Mouse (Mus musculus) embryonic facial prominence, embryonic 10.5 days (tissue): ENCODE data around the gene Meltf. TPM values are rescaled to one million over a fixed set of nuclear protein-coding genes. Genes with fewer than 3 reads are reported as not detected.
A peak's percentile ranks its signal among the peaks of the same experiment; 100 is the strongest.

Experiments used
- DNase-seq: peaks from one replicate; pipeline ENCODE4 v3.0.0-alpha.2; 2017; ENCODE audit warnings: low spot score
- H3K27ac ChIP-seq: fragments of 300-500 bp; sonication (generic); replicated peaks from 2 replicates; pipeline ENCODE4 v1.5.1; 2016; ENCODE audit warnings: mild to moderate bottlenecking
- H3K27me3 ChIP-seq: fragments of 300-500 bp; sonication (generic); replicated peaks from 2 replicates; pipeline ENCODE4 v1.6.1; 2016; ENCODE audit warnings: low read depth, mild to moderate bottlenecking; ENCODE audit not compliant: poor library complexity, severe bottlenecking
- H3K36me3 ChIP-seq: fragments of 300-500 bp; sonication (generic); replicated peaks from 2 replicates; pipeline ENCODE4 v1.6.1; 2016; ENCODE audit warnings: mild to moderate bottlenecking, moderate library complexity
- H3K4me1 ChIP-seq: fragments of 300-500 bp; sonication (generic); 2 replicates; pipeline ENCODE4 v1.6.1; 2016
- H3K4me3 ChIP-seq: fragments of 300-500 bp; sonication (generic); 2 replicates; pipeline ENCODE4 v1.5.1; 2016; ENCODE audit warnings: mild to moderate bottlenecking, moderate library complexity
- H3K9me3 ChIP-seq: fragments of 300-500 bp; sonication (generic); 2 replicates; pipeline ENCODE4 v1.6.1; 2016; ENCODE audit warnings: mild to moderate bottlenecking
- WGBS: fragments of 180-500 bp; shearing (Covaris S2); methylation state at CpG from one replicate; pipeline ENCODE4 v1.1.7; 2016; 5-methylcytosine and 5-hydroxymethylcytosine counted together
- polyA plus RNA-seq: library from polyadenylated mRNA; unstranded; fragments of >200 nt; fragmentation: Nextera tagmentation; extraction: Ambion mirVana; gene quantifications from 2 replicates; pipeline ENCODE4 v1.2.1, GENCODE M21; 2016

Gene Meltf
- polyA plus RNA-seq: 0.06 and 0.13 TPM in 2 replicates

- Histone ChIP-seq H3K27ac (0 out of 2 replicates have a peak within 1 kb of the TSS, but pooled peaks have one; percentile 11), H3K4me1 (peaks cover 30% of the 10 kb centered on the region), H3K9me3 (no peaks in the 10 kb centered on the region), H3K27me3 (peaks cover 13% of the 10 kb centered on the region), H3K36me3 (peaks cover 17% of the 10 kb centered on the region), H3K4me3 (peak within 1 kb of the TSS; percentile 36)
- peak; percentile 86 for DNase-seq
- 32% methylated on average over 21 of the region's 21 CpGs for WGBS
Observed at GRCm38 (mm10) chr16:31878573-31879257, at the start of gene Meltf. Gene Meltf (plus strand): TSS chr16:31878810.

- Histone ChIP-seq H3K27ac (no peak overlapping the region), H3K4me3 (no peak overlapping the region), H3K9me3 (no peaks in the 10 kb centered on the region), H3K4me1 (0 out of 2 replicates have a peak, but pooled peaks cover 2% of the 10 kb centered on the region), H3K27me3 (no peaks in the 10 kb centered on the region), H3K36me3 (peaks cover 49% of the 10 kb centered on the region)
- no peak for DNase-seq
- WGBS: 91% methylated on average over 4 of the region's 4 CpGs
Observed at GRCm38 (mm10) chr16:31830726-31831125, 47.9 kb upstream of the Meltf start.

- 0 out of 2 replicates have a peak, but pooled peaks cover 2% of the 10 kb centered on the region for H3K4me1 ChIP-seq
- WGBS: 94% methylated on average over 10 of the region's 10 CpGs
- no peaks in the 10 kb centered on the region for H3K9me3 ChIP-seq
- no peaks in the 10 kb centered on the region for H3K27me3 ChIP-seq
- no peak for DNase-seq
- H3K4me3 ChIP-seq: no peak overlapping the region
- peaks cover 50% of the 10 kb centered on the region for H3K36me3 ChIP-seq
- no peak overlapping the region for H3K27ac ChIP-seq
Observed at GRCm38 (mm10) chr16:31832630-31833422, 45.8 kb upstream of the Meltf start.

- Histone ChIP-seq H3K36me3 (peaks cover 51% of the 10 kb centered on the region), H3K27ac (no peak overlapping the region)
- WGBS: 64% methylated on average over 7 of the region's 7 CpGs
Observed at GRCm38 (mm10) chr16:31834011-31834584, 44.5 kb upstream of the Meltf start.

GRCm38 (mm10) chr16:31834662-31835318 lies 43.8 kb upstream of the Meltf start:
- Histone ChIP-seq H3K27ac (no peak overlapping the region), H3K27me3 (no peaks in the 10 kb centered on the region), H3K4me3 (no peak overlapping the region), H3K9me3 (no peaks in the 10 kb centered on the region), H3K36me3 (peaks cover 49% of the 10 kb centered on the region), H3K4me1 (0 out of 2 replicates have a peak, but pooled peaks cover 2% of the 10 kb centered on the region)
- 81% methylated on average over 2 of the region's 2 CpGs for WGBS
- no peak for DNase-seq

More at GRCm38 (mm10) chr16:31834011-31834584, 44.5 kb upstream of the Meltf start:
- Histone ChIP-seq H3K4me1 (0 out of 2 replicates have a peak, but pooled peaks cover 2% of the 10 kb centered on the region), H3K27me3 (no peaks in the 10 kb centered on the region), H3K9me3 (no peaks in the 10 kb centered on the region), H3K4me3 (no peak overlapping the region)
- no peak for DNase-seq

- Histone ChIP-seq H3K27me3 (no peaks in the 10 kb centered on the region), H3K9me3 (no peaks in the 10 kb centered on the region), H3K27ac (no peak overlapping the region), H3K4me1 (0 out of 2 replicates have a peak, but pooled peaks cover 2% of the 10 kb centered on the region), H3K4me3 (no peak overlapping the region), H3K36me3 (peaks cover 46% of the 10 kb centered on the region)
- WGBS: 84% methylated on average over 3 of the region's 3 CpGs
- no peak for DNase-seq
Observed at GRCm38 (mm10) chr16:31837362-31837761, 41.2 kb upstream of the Meltf start.

GRCm38 (mm10) chr16:31844246-31844645 lies 34.4 kb upstream of the Meltf start:
- H3K4me3 ChIP-seq: no peak overlapping the region
- DNase-seq: no peak
- no peaks in the 10 kb centered on the region for H3K9me3 ChIP-seq
- H3K27ac ChIP-seq: no peak overlapping the region
- no peaks in the 10 kb centered on the region for H3K27me3 ChIP-seq
- H3K4me1 ChIP-seq: no peaks in the 10 kb centered on the region
- H3K36me3 ChIP-seq: peaks cover 37% of the 10 kb centered on the region
- WGBS: 93% methylated on average over 3 of the region's 3 CpGs

- Histone ChIP-seq H3K36me3 (peaks cover 42% of the 10 kb centered on the region), H3K27ac (no peak overlapping the region), H3K27me3 (no peaks in the 10 kb centered on the region), H3K4me3 (no peak overlapping the region), H3K4me1 (no peaks in the 10 kb centered on the region), H3K9me3 (no peaks in the 10 kb centered on the region)
- DNase-seq: no peak
- 84% methylated on average over 10 of the region's 10 CpGs for WGBS
Observed at GRCm38 (mm10) chr16:31846763-31847162, 31.8 kb upstream of the Meltf start.

GRCm38 (mm10) chr16:31863920-31864319 lies 14.7 kb upstream of the Meltf start:
- H3K4me1 ChIP-seq: no peaks in the 10 kb centered on the region
- peaks cover 7% of the 10 kb centered on the region; the same call in 1 of the 2 replicates for H3K9me3 ChIP-seq
- no peak overlapping the region for H3K4me3 ChIP-seq
- no peaks in the 10 kb centered on the region for H3K27me3 ChIP-seq
- H3K27ac ChIP-seq: no peak overlapping the region
- no peak for DNase-seq
- WGBS: 96% methylated on average over 5 of the region's 5 CpGs
- peaks cover 95% of the 10 kb centered on the region for H3K36me3 ChIP-seq

GRCm38 (mm10) chr16:31865242-31865641 lies 13.4 kb upstream of the Meltf start:
- Histone ChIP-seq H3K27ac (no peak overlapping the region), H3K4me1 (no peaks in the 10 kb centered on the region), H3K9me3 (peaks cover 7% of the 10 kb centered on the region; the same call in 1 of the 2 replicates), H3K36me3 (peaks cover 98% of the 10 kb centered on the region), H3K4me3 (no peak overlapping the region), H3K27me3 (no peaks in the 10 kb centered on the region)
- DNase-seq: no peak
- WGBS: 85% methylated on average over 3 of the region's 3 CpGs

- H3K9me3 ChIP-seq: no peaks in the 10 kb centered on the region
- H3K36me3 ChIP-seq: peaks cover 98% of the 10 kb centered on the region
- H3K27ac ChIP-seq: no peak overlapping the region
- no peaks in the 10 kb centered on the region for H3K27me3 ChIP-seq
- 94% methylated on average over 3 of the region's 3 CpGs for WGBS
- no peak for DNase-seq
- no peak overlapping the region for H3K4me3 ChIP-seq
- no peaks in the 10 kb centered on the region for H3K4me1 ChIP-seq
Observed at GRCm38 (mm10) chr16:31866911-31867310, 11.7 kb upstream of the Meltf start.

- H3K27ac ChIP-seq: no peak overlapping the region
- no peaks in the 10 kb centered on the region for H3K27me3 ChIP-seq
- H3K9me3 ChIP-seq: no peaks in the 10 kb centered on the region
- no peak overlapping the region for H3K4me3 ChIP-seq
- peaks cover 94% of the 10 kb centered on the region for H3K36me3 ChIP-seq
- WGBS: 82% methylated on average over 4 of the region's 4 CpGs
- H3K4me1 ChIP-seq: no peaks in the 10 kb centered on the region
- no peak for DNase-seq
Observed at GRCm38 (mm10) chr16:31867736-31868135, 10.9 kb upstream of the Meltf start.
